Mouse (Mus musculus) liver, embryonic 14.5 days (tissue): Measurements from ENCODE around the gene Me1. TPM values are rescaled to one million over a fixed set of nuclear protein-coding genes. Genes with fewer than 3 reads are reported as not detected.

Experiments used
- ATAC-seq: fragments of 200-750 bp; cut with Nextera tagmentation; 2 replicates; pipeline ENCODE4 v1.8.0; 2017; ENCODE audit warnings: moderate number of reproducible peaks, mild to moderate bottlenecking, moderate library complexity; ENCODE audit not compliant: insufficient read depth
- DNase-seq, 3 experiments: peaks; one replicate each; pipeline ENCODE4 v3.0.0-alpha.2; 2012 to 2013; ENCODE audit warnings: low read depth in 3 of 3, low spot score in 3 of 3
- H3K27ac ChIP-seq: fragments of 300-500 bp; sonication (generic); 2 replicates; pipeline ENCODE4 v1.5.1; 2014; ENCODE audit warnings: moderate library complexity, mild to moderate bottlenecking, control low read depth, inconsistent platforms
- H3K27me3 ChIP-seq: fragments of 300-500 bp; sonication (generic); 2 replicates; pipeline ENCODE4 v1.6.1; 2014; ENCODE audit warnings: mild to moderate bottlenecking, low read length, moderate library complexity; ENCODE audit not compliant: control insufficient read depth, insufficient read depth
- H3K36me3 ChIP-seq: fragments of 300-500 bp; sonication (generic); replicated peaks from 2 replicates; pipeline ENCODE4 v1.6.1; 2014; ENCODE audit warnings: low read depth; ENCODE audit not compliant: control insufficient read depth, insufficient read depth
- H3K4me1 ChIP-seq, 2 experiments: fragments of 200-500 bp in 1 of 2; fragments of 300-500 bp in 1 of 2; sonication (generic) in 1 of 2; replicated peaks; 2 replicates each; pipeline ENCODE4 v1.6.1; 2012 to 2014; ENCODE audit warnings: antibody characterized with exemption in 1 of 2, inconsistent platforms in 1 of 2, low read length in 1 of 2; ENCODE audit not compliant: control insufficient read depth in 2 of 2, insufficient read depth in 2 of 2
- H3K4me2 ChIP-seq: fragments of 300-500 bp; sonication (generic); 2 replicates; pipeline ENCODE4 v1.6.1; 2014; ENCODE audit warnings: low read depth, mild to moderate bottlenecking, control low read depth, moderate library complexity
- H3K4me3 ChIP-seq, 2 experiments: fragments of 200-500 bp in 1 of 2; fragments of 300-500 bp in 1 of 2; sonication (generic) in 1 of 2; 2 replicates each; pipeline ENCODE4 v1.5.1; 2012 to 2014; ENCODE audit warnings: low read depth in 2 of 2, low read length in 2 of 2, mild to moderate bottlenecking in 2 of 2, control low read depth in 1 of 2, inconsistent platforms in 1 of 2, moderate library complexity in 1 of 2; ENCODE audit not compliant: insufficient read depth in 1 of 2
- H3K9ac ChIP-seq: fragments of 300-500 bp; sonication (generic); replicated peaks from 2 replicates; pipeline ENCODE4 v1.6.1; 2014; ENCODE audit warnings: mild to moderate bottlenecking, control low read depth, moderate library complexity
- H3K9me3 ChIP-seq: fragments of 300-500 bp; sonication (generic); 2 replicates; pipeline ENCODE4 v1.6.1; 2016; ENCODE audit warnings: low read length, mixed read lengths; ENCODE audit not compliant: control insufficient read depth
- CTCF ChIP-seq: IDR thresholded peaks from 2 replicates; pipeline ENCODE4 v1.5.1; 2016; ENCODE audit warnings: antibody characterized with exemption, low read depth, control low read depth
- EP300 ChIP-seq: IDR thresholded peaks from 2 replicates; pipeline ENCODE4 v1.6.1; 2016; ENCODE audit warnings: antibody characterized with exemption, low read depth
- WGBS: fragments of 180-500 bp; shearing (Covaris S2); extraction: QIAGEN DNeasy Blood & Tissue Kit; methylation state at CpG from one replicate; pipeline ENCODE4 v1.1.7; 2014; ENCODE audit not compliant: insufficient replicate concordance; 5-methylcytosine and 5-hydroxymethylcytosine counted together
- polyA plus RNA-seq, 2 experiments: library from polyadenylated mRNA; depleted of rRNA in 1 of 2; stranded (reverse) in 1 of 2; unstranded in 1 of 2; fragments of >200 nt; fragmentation: Nextera tagmentation in 1 of 2; extraction: Ambion mirVana in 1 of 2; gene quantifications; 2 replicates each; pipeline versions ENCODE4 v1.2.1 to v1.2.3; 2012 to 2014

Me1 gene
- polyA plus RNA-seq, 2 experiments = 1.8 to 3.6 TPM

GRCm38 (mm10) chr9:86667138-86667750 lies 28.5 kb downstream of the Me1 start:
- Histone ChIP-seq H3K27ac (no peak overlapping the region), H3K9ac (no peak overlapping the region), H3K36me3 (no peaks in the 10 kb centered on the region), H3K9me3 (no peaks in the 10 kb centered on the region), H3K27me3 (no peaks in the 10 kb centered on the region), H3K4me1 (no peaks in the 10 kb centered on the region), H3K4me3 (no peak overlapping the region), H3K4me2 (no peak overlapping the region)
- no peak for ATAC-seq
- no peak for DNase-seq
- TF ChIP-seq EP300 (no peak), CTCF (no peak)
- 57% methylated on average over 7 of the region's 7 CpGs for WGBS

DNA sequence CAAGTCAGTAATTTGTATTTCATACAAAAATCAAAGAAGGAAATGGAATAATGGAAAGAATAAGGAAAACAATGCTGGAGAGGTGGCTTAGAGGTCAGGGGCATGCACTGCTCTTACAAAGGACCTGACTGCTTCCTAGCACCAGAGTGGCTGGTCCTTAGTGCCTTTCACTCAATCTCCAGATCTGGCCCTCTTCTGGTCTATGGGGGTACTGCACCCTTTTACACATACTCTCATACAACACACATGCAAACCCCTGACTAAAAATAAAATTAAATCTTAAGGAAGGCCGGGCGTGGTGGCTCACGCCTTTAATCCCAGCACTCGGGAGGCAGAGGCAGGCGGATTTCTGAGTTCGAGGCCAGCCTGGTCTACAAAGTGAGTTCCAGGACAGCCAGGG lies 34.1 kb downstream of the Me1 start:
- no peak for ATAC-seq
- H3K9ac ChIP-seq = no peak overlapping the region
- H3K27ac ChIP-seq = no peak overlapping the region
- no peak overlapping the region for H3K4me3 ChIP-seq
- H3K4me2 ChIP-seq = no peak overlapping the region
- TF ChIP-seq EP300 = no peak
- peak; percentile 52 for TF ChIP-seq CTCF
- H3K4me1 ChIP-seq = no peaks in the 10 kb centered on the region
- 67% methylated on average over 6 of the region's 6 CpGs for WGBS
- H3K36me3 ChIP-seq = no peaks in the 10 kb centered on the region
- no peak for DNase-seq
- H3K9me3 ChIP-seq = no peaks in the 10 kb centered on the region
- H3K27me3 ChIP-seq = no peaks in the 10 kb centered on the region

- Histone ChIP-seq H3K9me3 (no peaks in the 10 kb centered on the region), H3K27ac (no peak overlapping the region), H3K9ac (no peak overlapping the region), H3K27me3 (no peaks in the 10 kb centered on the region), H3K4me2 (no peak overlapping the region), H3K4me3 (no peak overlapping the region), H3K36me3 (no peaks in the 10 kb centered on the region), H3K4me1 (no peaks in the 10 kb centered on the region)
- ATAC-seq (no peak), DNase-seq (no peak)
- 53% methylated on average over 3 of the region's 3 CpGs for WGBS
- TF ChIP-seq CTCF (no peak), EP300 (no peak)
Observed at GRCm38 (mm10) chr9:86661266-86661665, 34.5 kb downstream of the Me1 start.

- 67% methylated on average over 2 of the region's 2 CpGs for WGBS
- H3K4me3 ChIP-seq = no peak overlapping the region
- no peak for DNase-seq
- H3K36me3 ChIP-seq = no peaks in the 10 kb centered on the region
- no peak for ATAC-seq
- H3K9ac ChIP-seq = no peak overlapping the region
- H3K27me3 ChIP-seq = no peaks in the 10 kb centered on the region
- no peaks in the 10 kb centered on the region for H3K9me3 ChIP-seq
- H3K4me2 ChIP-seq = no peak overlapping the region
- no peaks in the 10 kb centered on the region for H3K4me1 ChIP-seq
- H3K27ac ChIP-seq = no peak overlapping the region
- TF ChIP-seq EP300 (no peak), CTCF (no peak)
Observed at GRCm38 (mm10) chr9:86660327-86660726, 35.4 kb downstream of the Me1 start.

DNA sequence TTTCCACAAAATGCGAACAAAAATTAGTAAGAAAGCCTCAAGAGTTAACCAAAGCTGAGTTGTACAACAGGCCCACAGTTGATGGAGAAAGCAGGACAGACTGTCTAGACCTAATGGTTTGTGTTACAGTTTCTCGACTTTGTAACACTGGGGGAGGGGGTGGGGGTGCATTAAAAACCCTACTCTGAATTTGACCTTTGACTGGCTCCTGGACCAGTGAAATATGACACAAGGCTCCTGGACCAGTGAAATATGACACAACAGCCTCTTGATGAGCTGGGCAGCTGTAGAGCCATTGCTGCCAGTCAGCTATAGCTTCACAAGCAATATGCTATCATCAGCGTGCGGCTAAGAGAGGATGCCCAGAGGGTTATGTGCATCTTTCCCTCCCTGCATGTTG lies 37.4 kb downstream of the Me1 start:
- Histone ChIP-seq H3K4me3 (no peak overlapping the region), H3K9me3 (no peaks in the 10 kb centered on the region), H3K27me3 (no peaks in the 10 kb centered on the region), H3K9ac (no peak overlapping the region), H3K4me1 (no peaks in the 10 kb centered on the region), H3K4me2 (no peak overlapping the region), H3K36me3 (no peaks in the 10 kb centered on the region), H3K27ac (no peak overlapping the region)
- ATAC-seq = no peak
- no peak for DNase-seq
- TF ChIP-seq EP300 (no peak), CTCF (no peak)
- 68% methylated on average over 4 of the region's 4 CpGs for WGBS
